Comparison of ENCODE assay signal across 22 mouse cellular contexts in genomic region chr2:19382206-19382605, GRCm38 (mm10). TPM values are rescaled to one million over a fixed set of nuclear protein-coding genes. Genes with fewer than 3 reads are reported as not detected.
DNase-seq lines count a peak whose midpoint lies in the region; ATAC-seq lines count a peak whose summit lies in the region.
"Had no signal": no experiment of that assay in that cellular context is flagged by ENCODE, and none has a peak within 500 bp of the region (broad histone marks: within the 10 kb centered on the region; RNA-seq: fewer than 3 reads in every experiment).

No protein-coding gene starts in this region.

- 0 out of 2 replicates have a peak, but pooled peaks have one; percentile 25 for ATAC-seq in hindbrain, embryonic 14.5 days (ENCODE audit: low FRiP score)
- ATAC-seq in hindbrain, embryonic 16.5 days, result no peak
- 0 out of 2 replicates have a peak, but pooled peaks have one; percentile 45 for ATAC-seq in midbrain, embryonic 13.5 days
- no peak; the same call in 1 of the 2 replicates for ATAC-seq in midbrain, embryonic 16.5 days
- 0 out of 2 replicates have a peak, but pooled peaks have one; percentile 45 for ATAC-seq in midbrain, embryonic 15.5 days (replicated peaks)
- ATAC-seq: activated CD4-positive, CD25-positive, alpha-beta regulatory T cell, adult 4 months; forebrain, embryonic 16.5 days had no signal

- no peaks in the 10 kb centered on the region for H3K36me3 ChIP-seq in hindbrain, embryonic 14.5 days (replicated peaks; ENCODE audit: control insufficient read depth, insufficient read depth)
- H3K36me3 ChIP-seq in hindbrain, embryonic 16.5 days (ENCODE audit: control insufficient read depth, insufficient read depth, low read length), result no peaks in the 10 kb centered on the region
- H3K36me3 ChIP-seq in midbrain, embryonic 13.5 days, result no peaks in the 10 kb centered on the region
- H3K36me3 ChIP-seq in midbrain, embryonic 16.5 days (ENCODE audit: control insufficient read depth, insufficient read depth, low read length), result no peaks in the 10 kb centered on the region
- no peaks in the 10 kb centered on the region for H3K36me3 ChIP-seq in midbrain, embryonic 15.5 days (replicated peaks)
- H3K36me3 ChIP-seq: embryonic facial prominence, embryonic 12.5 days; G1E; heart, embryonic 15.5 days; hindbrain, embryonic 13.5 days had no signal

- no peaks in the 10 kb centered on the region for H3K4me1 ChIP-seq in hindbrain, embryonic 14.5 days (replicated peaks; ENCODE audit: control insufficient read depth, insufficient read depth, low read length)
- no peaks in the 10 kb centered on the region for H3K4me1 ChIP-seq in hindbrain, embryonic 16.5 days (ENCODE audit: control insufficient read depth, insufficient read depth, low read depth, low read length)
- 0 out of 2 replicates have a peak, but pooled peaks cover 3% of the 10 kb centered on the region for H3K4me1 ChIP-seq in midbrain, embryonic 13.5 days (replicated peaks)
- H3K4me1 ChIP-seq in midbrain, embryonic 16.5 days (ENCODE audit: control insufficient read depth, insufficient read depth, low read length), result no peaks in the 10 kb centered on the region
- no peaks in the 10 kb centered on the region for H3K4me1 ChIP-seq in midbrain, embryonic 15.5 days
- H3K4me1 ChIP-seq: embryonic facial prominence, embryonic 12.5 days; heart, embryonic 15.5 days had no signal

- H3K27me3 ChIP-seq in hindbrain, embryonic 14.5 days (ENCODE audit: control insufficient read depth, insufficient read depth, low read length), result no peaks in the 10 kb centered on the region
- H3K27me3 ChIP-seq in hindbrain, embryonic 16.5 days (replicated peaks; ENCODE audit: control insufficient read depth, insufficient read depth, low read length), result no peaks in the 10 kb centered on the region
- H3K27me3 ChIP-seq in midbrain, embryonic 13.5 days, result no peaks in the 10 kb centered on the region
- no peaks in the 10 kb centered on the region for H3K27me3 ChIP-seq in midbrain, embryonic 16.5 days (ENCODE audit: control insufficient read depth, insufficient read depth, low read depth, low read length)
- H3K27me3 ChIP-seq in midbrain, embryonic 15.5 days (replicated peaks), result no peaks in the 10 kb centered on the region
- H3K27me3 ChIP-seq: embryonic facial prominence, embryonic 12.5 days; heart, embryonic 15.5 days; hindbrain, embryonic 13.5 days had no signal

- DNase-seq in hindbrain, embryonic 14.5 days (ENCODE audit: low spot score), result no peak
- peak; percentile 62 for DNase-seq in ES-CJ7 (ENCODE audit: low read depth, low spot score)
- DNase-seq in B cell, adult 2 months, result no peak
- no peak for DNase-seq in frontal cortex, postnatal 10 days (ENCODE audit: low spot score in 2 of 2)
- DNase-seq: adrenal gland, postnatal 14 days; cerebellum, adult 11-12 months; cerebellum, adult 9-10 months; cerebellum, postnatal 25 days; gastrocnemius, postnatal 14 days; heart, adult 2 months; heart, postnatal 14 days had no signal

- H3K9me3 ChIP-seq in hindbrain, embryonic 14.5 days (ENCODE audit: control insufficient read depth, low read length), result no peaks in the 10 kb centered on the region
- H3K9me3 ChIP-seq in hindbrain, embryonic 16.5 days (ENCODE audit: control insufficient read depth, low read length), result no peaks in the 10 kb centered on the region
- H3K9me3 ChIP-seq in midbrain, embryonic 13.5 days, result no peaks in the 10 kb centered on the region
- no peaks in the 10 kb centered on the region for H3K9me3 ChIP-seq in midbrain, embryonic 16.5 days (replicated peaks; ENCODE audit: control insufficient read depth, low read length, poor library complexity, severe bottlenecking)
- H3K9me3 ChIP-seq in midbrain, embryonic 15.5 days, result no peaks in the 10 kb centered on the region
- H3K9me3 ChIP-seq: embryonic facial prominence, embryonic 12.5 days; G1E; heart, embryonic 15.5 days; hindbrain, embryonic 13.5 days had no signal

- WGBS in hindbrain, embryonic 14.5 days, result 96% methylated on average over 1 of the region's 1 CpGs
- 92% methylated on average over 1 of the region's 1 CpGs for WGBS in hindbrain, embryonic 16.5 days
- WGBS in midbrain, embryonic 13.5 days, result 89% methylated on average over 1 of the region's 1 CpGs
- whole genome bisulfite sequencing in midbrain, embryonic 16.5 days, result 82% methylated on average over 1 of the region's 1 CpGs
- WGBS in midbrain, embryonic 15.5 days, result 84% methylated on average over 1 of the region's 1 CpGs

- no peak overlapping the region for H3K9ac ChIP-seq in hindbrain, embryonic 14.5 days
- no peak overlapping the region for H3K9ac ChIP-seq in hindbrain, embryonic 16.5 days (ENCODE audit: low read depth, low read length)
- no peak overlapping the region for H3K9ac ChIP-seq in midbrain, embryonic 13.5 days (replicated peaks)
- no peak overlapping the region for H3K9ac ChIP-seq in midbrain, embryonic 16.5 days (ENCODE audit: low read depth, low read length)
- no peak overlapping the region for H3K9ac ChIP-seq in midbrain, embryonic 15.5 days
- H3K9ac ChIP-seq: embryonic facial prominence, embryonic 12.5 days; heart, embryonic 15.5 days; hindbrain, embryonic 13.5 days had no signal

- no peak overlapping the region for H3K4me3 ChIP-seq in hindbrain, embryonic 14.5 days (replicated peaks; ENCODE audit: low read length)
- no peak overlapping the region for H3K4me3 ChIP-seq in hindbrain, embryonic 16.5 days (ENCODE audit: low read length)
- no peak overlapping the region for H3K4me3 ChIP-seq in midbrain, embryonic 13.5 days (replicated peaks)
- no peak overlapping the region for H3K4me3 ChIP-seq in midbrain, embryonic 16.5 days (ENCODE audit: low read depth, low read length)
- H3K4me3 ChIP-seq in midbrain, embryonic 15.5 days, result no peak overlapping the region
- H3K4me3 ChIP-seq: embryonic facial prominence, embryonic 12.5 days; heart, adult 2 months; heart, embryonic 15.5 days; hindbrain, embryonic 13.5 days had no signal

- no peak overlapping the region for H3K4me2 ChIP-seq in hindbrain, embryonic 14.5 days (replicated peaks)
- no peak overlapping the region for H3K4me2 ChIP-seq in hindbrain, embryonic 16.5 days (ENCODE audit: low read length)
- no peak overlapping the region for H3K4me2 ChIP-seq in midbrain, embryonic 13.5 days (replicated peaks)
- H3K4me2 ChIP-seq in midbrain, embryonic 16.5 days (ENCODE audit: low read length), result no peak overlapping the region
- no peak overlapping the region for H3K4me2 ChIP-seq in midbrain, embryonic 15.5 days
- H3K4me2 ChIP-seq: embryonic facial prominence, embryonic 12.5 days; heart, embryonic 11.5 days; heart, embryonic 15.5 days; hindbrain, embryonic 13.5 days had no signal

- H3K27ac ChIP-seq in hindbrain, embryonic 14.5 days, result no peak overlapping the region
- H3K27ac ChIP-seq in hindbrain, embryonic 16.5 days (ENCODE audit: low read depth, low read length), result no peak overlapping the region
- no peak overlapping the region for H3K27ac ChIP-seq in midbrain, embryonic 13.5 days
- no peak overlapping the region for H3K27ac ChIP-seq in midbrain, embryonic 16.5 days (ENCODE audit: low read length)
- no peak overlapping the region for H3K27ac ChIP-seq in midbrain, embryonic 15.5 days
- H3K27ac ChIP-seq: embryonic facial prominence, embryonic 12.5 days; heart, adult 2 months; heart, embryonic 15.5 days; hindbrain, embryonic 13.5 days had no signal

RNA-seq across cellular contexts. Expression of gene Msrb2, which starts 11.0 kb away (rescaled TPM):
- polyA plus RNA-seq in hindbrain, embryonic 14.5 days (2014; fragmentation: Nextera tagmentation; extraction: Ambion mirVana), result 9.7 and 9.8 TPM in 2 replicates
- 10.5 and 12.9 TPM in 2 replicates for polyA plus RNA-seq in hindbrain, embryonic 16.5 days (2015; fragmentation: Nextera tagmentation; extraction: Ambion mirVana)
- 7.7 and 8.1 TPM in 2 replicates for polyA plus RNA-seq in midbrain, embryonic 13.5 days (2015; fragmentation: Nextera tagmentation; extraction: Ambion mirVana)
- 6.7 TPM in 2 replicates for polyA plus RNA-seq in midbrain, embryonic 16.5 days (2015; fragmentation: Nextera tagmentation; extraction: Ambion mirVana)
- 7.1 and 7.5 TPM in 2 replicates for polyA plus RNA-seq in midbrain, embryonic 15.5 days (2015; fragmentation: Nextera tagmentation; extraction: Ambion mirVana)
- polyA plus RNA-seq: G1E had no signal

Comparison
In these comparisons a context has a peak if more than half of its experiments do, and no peak if none do; other contexts are left out.
1. ATAC-seq: peak in hindbrain, embryonic 14.5 days (single experiment), midbrain, embryonic 13.5 days (single experiment) and midbrain, embryonic 15.5 days (single experiment); none in hindbrain, embryonic 16.5 days (single experiment) and midbrain, embryonic 16.5 days (single experiment).